Mouse (Mus musculus) hindbrain, embryonic 16.5 days (tissue): ENCODE measurements around the gene Ccdc155. TPM values are rescaled to one million over a fixed set of nuclear protein-coding genes. Genes with fewer than 3 reads are reported as not detected.

Experiments used
- ATAC-seq: fragments of 200-750 bp; cut with Nextera tagmentation; 2 replicates; pipeline ENCODE4 v1.8.0; 2017; ENCODE audit warnings: moderate TSS enrichment, moderate library complexity
- H3K27ac ChIP-seq: fragments of 300-500 bp; sonication (generic); 2 replicates; pipeline ENCODE4 v1.5.1; 2014; ENCODE audit warnings: low read depth, mild to moderate bottlenecking, control low read depth, low read length, moderate library complexity
- H3K27me3 ChIP-seq: fragments of 300-500 bp; sonication (generic); replicated peaks from 2 replicates; pipeline ENCODE4 v1.6.1; 2014; ENCODE audit warnings: low read length; ENCODE audit not compliant: control insufficient read depth, insufficient read depth
- H3K36me3 ChIP-seq: fragments of 300-500 bp; sonication (generic); 2 replicates; pipeline ENCODE4 v1.6.1; 2014; ENCODE audit warnings: mild to moderate bottlenecking, low read length, moderate library complexity, mixed read lengths; ENCODE audit not compliant: control insufficient read depth, insufficient read depth
- H3K4me1 ChIP-seq: fragments of 300-500 bp; sonication (generic); 2 replicates; pipeline ENCODE4 v1.6.1; 2014; ENCODE audit warnings: low read depth, low read length; ENCODE audit not compliant: control insufficient read depth, insufficient read depth
- H3K4me2 ChIP-seq: fragments of 300-500 bp; sonication (generic); 2 replicates; pipeline ENCODE4 v1.6.1; 2014; ENCODE audit warnings: mild to moderate bottlenecking, low read length, control low read depth, moderate library complexity
- H3K4me3 ChIP-seq: fragments of 300-500 bp; sonication (generic); 2 replicates; pipeline ENCODE4 v1.5.1; 2014; ENCODE audit warnings: mild to moderate bottlenecking, low read length, control low read depth, moderate library complexity
- H3K9ac ChIP-seq: fragments of 300-500 bp; sonication (generic); 2 replicates; pipeline ENCODE4 v1.6.1; 2014; ENCODE audit warnings: low read depth, mild to moderate bottlenecking, control low read depth, low read length, moderate library complexity
- H3K9me3 ChIP-seq: fragments of 300-500 bp; sonication (generic); 2 replicates; pipeline ENCODE4 v1.6.1; 2014; ENCODE audit warnings: mild to moderate bottlenecking, low read length, moderate library complexity; ENCODE audit not compliant: control insufficient read depth
- WGBS: fragments of 180-500 bp; shearing (Covaris S2); extraction: QIAGEN DNeasy Blood & Tissue Kit; methylation state at CpG from one replicate; pipeline ENCODE4 v1.1.7; 2014; 5-methylcytosine and 5-hydroxymethylcytosine counted together
- microRNA-seq: library from miRNA; unstranded; fragments of <30 nt; microRNA quantifications from one replicate; pipeline ENCODE4, GENCODE M21; 2017
- polyA plus RNA-seq: library from polyadenylated mRNA; unstranded; fragments of >200 nt; fragmentation: Nextera tagmentation; extraction: Ambion mirVana; gene quantifications from 2 replicates; pipeline ENCODE4 v1.2.1, GENCODE M21; 2015

Gene Ccdc155
- polyA plus RNA-seq, 1 experiment from 2014 or later: 0.54 TPM

- Histone ChIP-seq H3K36me3 (no peaks in the 10 kb centered on the region), H3K4me3 (no peak overlapping the region), H3K4me1 (no peaks in the 10 kb centered on the region), H3K4me2 (no peak overlapping the region), H3K9ac (no peak overlapping the region), H3K27me3 (no peaks in the 10 kb centered on the region), H3K27ac (no peak overlapping the region), H3K9me3 (no peaks in the 10 kb centered on the region)
- WGBS: 95% methylated on average over 1 of the region's 1 CpGs
- no peak for ATAC-seq
Observed at GRCm38 (mm10) chr7:45138403-45138802, 66.3 kb downstream of the Ccdc155 start.

- H3K27me3 ChIP-seq: no peaks in the 10 kb centered on the region
- H3K9me3 ChIP-seq: no peaks in the 10 kb centered on the region
- no peak for ATAC-seq
- H3K4me3 ChIP-seq: no peak overlapping the region
- no peaks in the 10 kb centered on the region for H3K4me1 ChIP-seq
- no peak overlapping the region for H3K27ac ChIP-seq
- no peaks in the 10 kb centered on the region for H3K36me3 ChIP-seq
- WGBS: 86% methylated on average over 12 of the region's 12 CpGs
- H3K4me2 ChIP-seq: no peak overlapping the region
- no peak overlapping the region for H3K9ac ChIP-seq
Observed at GRCm38 (mm10) chr7:45137171-45138006, 67.3 kb downstream of the Ccdc155 start.

- H3K4me1 ChIP-seq: no peaks in the 10 kb centered on the region
- WGBS: 3% methylated on average over 28 of the region's 29 CpGs
- H3K9ac ChIP-seq: peak within 1 kb of the TSS; percentile 65
- no peaks in the 10 kb centered on the region for H3K27me3 ChIP-seq
- H3K36me3 ChIP-seq: no peaks in the 10 kb centered on the region
- no peak within 1 kb of the TSS for H3K27ac ChIP-seq
- peak within 1 kb of the TSS; percentile 37 for H3K4me3 ChIP-seq
- no peaks in the 10 kb centered on the region for H3K9me3 ChIP-seq
- peak; percentile 78 for ATAC-seq
- H3K4me2 ChIP-seq: peak within 1 kb of the TSS; percentile 63
Observed at GRCm38 (mm10) chr7:45135993-45136567, 68.6 kb downstream of the Ccdc155 start, which contains the start of the genes Gm45713 and Flt3l. TSS of gene Gm45713 (minus strand) at chr7:45136231. TSS of gene Flt3l (minus strand) at chr7:45136432.

- 73% methylated on average over 3 of the region's 3 CpGs for WGBS
- no peak overlapping the region for H3K27ac ChIP-seq
- ATAC-seq: no peak
- H3K27me3 ChIP-seq: no peaks in the 10 kb centered on the region
- no peaks in the 10 kb centered on the region for H3K4me1 ChIP-seq
- H3K9ac ChIP-seq: no peak overlapping the region
- no peak overlapping the region; the same call in none of the 2 replicates for H3K4me2 ChIP-seq
- H3K9me3 ChIP-seq: no peaks in the 10 kb centered on the region
- H3K36me3 ChIP-seq: no peaks in the 10 kb centered on the region
- H3K4me3 ChIP-seq: no peak overlapping the region; the same call in 1 of the 2 replicates
Observed at GRCm38 (mm10) chr7:45135370-45135769, 69.3 kb downstream of the Ccdc155 start.

GRCm38 (mm10) chr7:45134544-45135026 is 70.1 kb downstream of the Ccdc155 start:
- Histone ChIP-seq H3K27me3 (no peaks in the 10 kb centered on the region), H3K4me1 (peaks cover 5% of the 10 kb centered on the region), H3K4me2 (no peak overlapping the region), H3K4me3 (no peak overlapping the region), H3K9ac (no peak overlapping the region), H3K27ac (no peak overlapping the region), H3K36me3 (no peaks in the 10 kb centered on the region), H3K9me3 (no peaks in the 10 kb centered on the region)
- ATAC-seq: no peak
- whole genome bisulfite sequencing: 14% methylated on average over 12 of the region's 12 CpGs

Small RNA genes within 50 kb of the gene (microRNA-seq; reads per million reads assigned to microRNA genes)
- gene Mir7055: not detected

Other genes starting within 250 kb of the Ccdc155 start
- 58.6 and 59.7 TPM in 2 replicates for gene Cpt1c, start 230.0 kb downstream of the Ccdc155 start, polyA plus RNA-seq
- gene Prmt1, start 218.3 kb downstream of the Ccdc155 start, polyA plus RNA-seq: 629 and 637 TPM in 2 replicates
- 63.5 and 65.4 TPM in 2 replicates for gene Irf3, start 207.2 kb downstream of the Ccdc155 start, polyA plus RNA-seq
- gene Bcl2l12, start 206.2 kb downstream of the Ccdc155 start, polyA plus RNA-seq: 10.2 and 15.7 TPM in 2 replicates
- 38.6 and 47.1 TPM in 2 replicates for gene Scaf1, start 188.5 kb downstream of the Ccdc155 start, polyA plus RNA-seq
- gene Rras, start 186.9 kb downstream of the Ccdc155 start, polyA plus RNA-seq: 13.1 and 16.7 TPM in 2 replicates
- gene Prr12, start 152.0 kb downstream of the Ccdc155 start, polyA plus RNA-seq: 12.8 and 13.4 TPM in 2 replicates
- 68.8 and 69.0 TPM in 2 replicates for gene Nosip, start 142.5 kb downstream of the Ccdc155 start, polyA plus RNA-seq
- gene Prrg2, start 142.2 kb downstream of the Ccdc155 start, polyA plus RNA-seq: 15.7 and 16.7 TPM in 2 replicates
- gene Rcn3, start 112.7 kb downstream of the Ccdc155 start, polyA plus RNA-seq: 63.3 and 77.3 TPM in 2 replicates
- 34.1 and 40.2 TPM in 2 replicates for gene Fcgrt, start 101.0 kb downstream of the Ccdc155 start, polyA plus RNA-seq
- gene Rps11, start 80.5 kb downstream of the Ccdc155 start, polyA plus RNA-seq: 698 and 709 TPM in 2 replicates
- gene Rpl13a, start 76.1 kb downstream of the Ccdc155 start, polyA plus RNA-seq: 587 and 622 TPM in 2 replicates
- gene Gm45713, start 68.7 kb downstream of the Ccdc155 start, polyA plus RNA-seq: 0.16 and 0.37 TPM in 2 replicates
- gene Flt3l, start 68.5 kb downstream of the Ccdc155 start, polyA plus RNA-seq: 2.0 and 2.8 TPM in 2 replicates
- gene Pih1d1, start 50.6 kb downstream of the Ccdc155 start, polyA plus RNA-seq: 94.5 and 97.6 TPM in 2 replicates
- gene Aldh16a1, start 50.3 kb downstream of the Ccdc155 start, polyA plus RNA-seq: 18.8 and 22.9 TPM in 2 replicates
- gene Slc17a7, start 40.9 kb downstream of the Ccdc155 start, polyA plus RNA-seq: 1.1 and 1.5 TPM in 2 replicates
- not detected in 2 replicates for gene Gfy, start 25.3 kb downstream of the Ccdc155 start, polyA plus RNA-seq
- gene Pth2, start 23.9 kb downstream of the Ccdc155 start, polyA plus RNA-seq: 0.75 and 1.4 TPM in 2 replicates
- gene Dkkl1, start 7.3 kb upstream of the Ccdc155 start, polyA plus RNA-seq: 13.6 and 18.4 TPM in 2 replicates
- 46.9 and 54.1 TPM in 2 replicates for gene Tead2, start 10.9 kb upstream of the Ccdc155 start, polyA plus RNA-seq
- 1.3 and 1.4 TPM in 2 replicates for gene Cd37, start 34.2 kb upstream of the Ccdc155 start, polyA plus RNA-seq
- 0.89 and 2.0 TPM in 2 replicates for gene Slc6a16, start 36.2 kb upstream of the Ccdc155 start, polyA plus RNA-seq
- not detected in 2 replicates for gene Slc6a21, start 72.6 kb upstream of the Ccdc155 start, polyA plus RNA-seq
- 13.3 and 14.2 TPM in 2 replicates for gene Trpm4, start 128.9 kb upstream of the Ccdc155 start, polyA plus RNA-seq
- 0.28 and 0.72 TPM in 2 replicates for gene Hrc, start 130.4 kb upstream of the Ccdc155 start, polyA plus RNA-seq
- gene Ppfia3, start 162.1 kb upstream of the Ccdc155 start, polyA plus RNA-seq: 28.5 and 28.6 TPM in 2 replicates
- gene Lin7b, start 165.7 kb upstream of the Ccdc155 start, polyA plus RNA-seq: 41.4 and 70.3 TPM in 2 replicates
- 144 and 161 TPM in 2 replicates for gene Snrnp70, start 190.8 kb upstream of the Ccdc155 start, polyA plus RNA-seq
- gene Kcna7, start 200.8 kb upstream of the Ccdc155 start, polyA plus RNA-seq: 0.06 TPM in 1 of 2 replicates, not detected in the other
- gene Ntf5, start 208.8 kb upstream of the Ccdc155 start, polyA plus RNA-seq: 0.15 and 0.27 TPM in 2 replicates
- 2.0 and 2.3 TPM in 2 replicates for gene Lhb, start 215.9 kb upstream of the Ccdc155 start, polyA plus RNA-seq
- 25.5 and 28.7 TPM in 2 replicates for gene Gys1, start 230.0 kb upstream of the Ccdc155 start, polyA plus RNA-seq
- 94.3 and 108 TPM in 2 replicates for gene Ruvbl2, start 233.2 kb upstream of the Ccdc155 start, polyA plus RNA-seq